Mouse (Mus musculus) liver, postnatal 0 days (tissue): ENCODE measurements around the gene Cog5.

Source experiments
- CTCF ChIP-seq: sonication (generic); IDR thresholded peaks from 2 replicates; pipeline ENCODE4 v1.5.1; 2016; ENCODE audit warnings: antibody characterized with exemption, low read depth
- EP300 ChIP-seq: IDR thresholded peaks from 2 replicates; pipeline ENCODE4 v1.6.1; 2016; ENCODE audit warnings: antibody characterized with exemption, low read depth, mild to moderate bottlenecking

- TF ChIP-seq CTCF (no peak), EP300 (peak; percentile 39; the same call in 1 of the 2 replicates)
Measured at GRCm38 (mm10) chr12:31654197-31654964, at the start of gene Cog5, which contains the start of gene Dus4l.
